Mouse (Mus musculus): ENCODE results near the gene Kmo. TPM values are rescaled to one million over a fixed set of nuclear protein-coding genes. Genes with fewer than 3 reads are reported as not detected.

Kmo gene
- 0.51 TPM for polyA plus RNA-seq (2017; shearing (Covaris generic))

GRCm38 (mm10) chr1:175619814-175620431 is at the start of gene Kmo:
TSS of gene Kmo (plus strand) at chr1:175620381.

GRCm38 (mm10) chr1:175625257-175625879 is 5.2 kb downstream of the Kmo start, which contains the start of gene Fh1:
TSS of gene Fh1 (minus strand) at chr1:175625635.

GRCm38 (mm10) chr1:175692246-175692996 is 72.2 kb downstream of the Kmo start, which contains the start of the genes Opn3 and Chml:
TSS of gene Opn3 (minus strand) at chr1:175692776.
TSS of gene Chml (minus strand) at chr1:175692901.

GRCm38 (mm10) chr1:175698293-175698692 is 78.1 kb downstream of the Kmo start, which contains the start of gene Wdr64:
TSS of gene Wdr64 (plus strand) at chr1:175698593.

Other genes starting within 250 kb of the Kmo start
- gene Rgs7, start 127.9 kb upstream of the Kmo start, polyA plus RNA-seq (2017; shearing (Covaris generic)), result not detected
- gene Fh1, start 5.3 kb downstream of the Kmo start, polyA plus RNA-seq (2017; shearing (Covaris generic)), result 54.8 TPM
- gene Opn3, start 72.4 kb downstream of the Kmo start, polyA plus RNA-seq (2017; shearing (Covaris generic)), result 0.93 TPM
- 0.62 TPM for gene Chml, start 72.5 kb downstream of the Kmo start, polyA plus RNA-seq (2017; shearing (Covaris generic))
- gene Wdr64, start 78.2 kb downstream of the Kmo start, polyA plus RNA-seq (2017; shearing (Covaris generic)), result not detected

Data from CD4-positive, CD25-positive, alpha-beta regulatory T cell (primary cell).